Mouse (Mus musculus) megakaryocyte progenitor cell, adult 5-6 weeks (primary cell): ENCODE results near the gene Tmem242. TPM values are rescaled to one million over a fixed set of nuclear protein-coding genes. Genes with fewer than 3 reads are reported as not detected.
"Not testable (repeated sequence)": the region's sequence is repeated elsewhere in the genome, so short reads cannot be mapped to it uniquely, and the experiment has no call there.

Experiments used
- ATAC-seq: replicated peaks from 2 replicates; pipeline ENCODE4 v1.8.0; 2016; ENCODE audit warnings: mild to moderate bottlenecking, moderate TSS enrichment, inconsistent platforms; ENCODE audit not compliant: poor library complexity
- total RNA-seq, 2 experiments: library from RNA; stranded (forward) in 1 of 2; stranded (reverse) in 1 of 2; fragments of 157-497, 149-512 nt in 1 of 2; fragments of 200-1000 nt in 1 of 2; gene quantifications; 2 replicates each; pipeline versions ENCODE4 v1.2.3 to v1.2.4; 2015 to 2017

The Tmem242 gene
- total RNA-seq (2015) (45.4 and 48.6 TPM in 2 replicates), total RNA-seq (2017) (40.3 and 41.4 TPM in 2 replicates)

GRCm38 (mm10) chr17:5440159-5440971 is at the start of gene Tmem242:
Gene Tmem242 (minus strand): TSS chr17:5440259.
- ATAC-seq, result peak; percentile 93

- no peak for ATAC-seq
Observed at GRCm38 (mm10) chr17:5488156-5488555, 48.1 kb upstream of the Tmem242 start.

- peak; percentile 85 for ATAC-seq
Observed at GRCm38 (mm10) chr17:5484663-5485062, 44.6 kb upstream of the Tmem242 start.

GRCm38 (mm10) chr17:5483456-5483855 is 43.4 kb upstream of the Tmem242 start:
- ATAC-seq, result no peak

- peak; percentile 58 for ATAC-seq
Observed at GRCm38 (mm10) chr17:5475960-5476725, 36.1 kb upstream of the Tmem242 start.

GRCm38 (mm10) chr17:5472268-5472667 is 32.2 kb upstream of the Tmem242 start:
- peak; percentile 80 for ATAC-seq

DNA sequence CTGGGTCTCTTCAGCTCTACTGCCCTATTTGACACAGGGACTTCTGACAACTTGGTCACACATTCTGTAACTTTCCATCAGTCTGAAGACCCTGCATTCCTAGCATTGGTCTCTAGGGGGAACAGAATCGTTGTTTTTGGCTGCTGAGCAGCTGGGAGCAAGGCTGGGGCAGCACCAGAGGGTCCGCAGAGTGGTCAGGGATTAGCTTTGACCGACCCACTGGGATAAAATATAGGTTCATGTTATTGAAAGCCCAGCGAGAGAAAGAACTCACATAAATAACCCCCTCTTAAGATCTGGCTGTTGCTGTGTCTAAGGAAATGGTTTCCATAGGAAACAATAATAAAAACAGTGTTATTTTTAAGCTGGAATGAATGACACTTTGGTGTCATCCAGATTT is 27.1 kb upstream of the Tmem242 start:
- 0 out of 2 replicates have a peak, but pooled peaks have one; percentile 26 for ATAC-seq

DNA sequence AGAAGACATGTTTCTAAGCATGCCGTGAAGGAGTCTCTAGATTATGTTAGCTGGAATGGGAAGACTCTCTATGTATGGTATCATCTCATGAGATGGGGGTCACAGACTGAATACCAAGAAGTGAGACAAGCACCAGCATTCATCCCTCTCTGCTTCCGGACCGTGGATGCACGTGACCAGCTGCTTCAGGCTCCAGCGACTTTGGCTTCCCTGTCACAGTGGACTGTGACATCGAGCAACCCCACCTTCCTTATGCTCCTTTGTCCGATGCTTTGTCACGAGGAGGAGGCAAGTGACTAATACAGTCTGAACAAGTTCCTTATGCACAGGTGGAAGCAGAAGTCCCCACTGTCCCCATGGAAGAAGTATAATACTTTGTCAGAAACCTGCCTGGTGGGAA is 26.7 kb upstream of the Tmem242 start:
- ATAC-seq, result no peak

DNA sequence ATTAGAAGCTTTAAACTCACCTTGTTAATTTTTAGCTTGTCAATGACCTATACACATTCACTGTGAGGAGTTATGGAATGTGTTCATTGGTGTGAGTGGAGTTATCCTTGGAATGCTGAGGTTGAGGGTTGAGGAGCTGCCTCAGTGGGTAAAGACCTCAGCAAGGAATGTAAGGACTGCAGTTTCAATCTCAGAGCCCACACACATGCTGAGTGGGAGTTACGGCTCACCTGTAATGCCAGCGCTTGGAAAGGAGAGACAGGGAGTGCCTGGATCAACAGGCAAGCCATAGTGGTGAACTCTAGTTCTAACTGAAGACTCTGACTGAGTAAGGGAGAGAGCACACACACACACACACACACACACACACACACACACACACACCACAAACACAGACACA is 23.9 kb upstream of the Tmem242 start:
- no peak for ATAC-seq

DNA sequence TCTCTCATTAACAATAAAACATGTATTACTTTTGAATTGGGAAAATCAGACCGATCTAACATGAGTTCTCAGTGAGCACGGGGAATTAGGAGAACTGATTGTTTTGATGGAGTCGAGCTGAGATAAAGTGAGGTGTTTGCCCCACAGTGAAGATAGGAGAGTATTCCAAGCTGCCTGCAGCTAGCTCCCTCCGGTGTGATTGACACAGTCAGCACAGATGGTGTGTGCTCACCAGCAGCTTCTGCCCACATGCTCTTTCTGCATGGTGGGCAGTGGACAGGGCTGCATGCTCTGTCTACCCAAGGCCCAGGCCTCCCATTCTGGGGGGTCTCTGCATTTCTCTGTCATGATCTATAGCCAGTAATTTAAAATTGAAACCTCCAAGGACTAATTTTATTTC is 13.6 kb upstream of the Tmem242 start:
- no peak for ATAC-seq

GRCm38 (mm10) chr17:5443751-5444150 is 3.7 kb upstream of the Tmem242 start:
- ATAC-seq, result no peak

- no peak for ATAC-seq
Observed at GRCm38 (mm10) chr17:5443260-5443659, 3.2 kb upstream of the Tmem242 start.

DNA sequence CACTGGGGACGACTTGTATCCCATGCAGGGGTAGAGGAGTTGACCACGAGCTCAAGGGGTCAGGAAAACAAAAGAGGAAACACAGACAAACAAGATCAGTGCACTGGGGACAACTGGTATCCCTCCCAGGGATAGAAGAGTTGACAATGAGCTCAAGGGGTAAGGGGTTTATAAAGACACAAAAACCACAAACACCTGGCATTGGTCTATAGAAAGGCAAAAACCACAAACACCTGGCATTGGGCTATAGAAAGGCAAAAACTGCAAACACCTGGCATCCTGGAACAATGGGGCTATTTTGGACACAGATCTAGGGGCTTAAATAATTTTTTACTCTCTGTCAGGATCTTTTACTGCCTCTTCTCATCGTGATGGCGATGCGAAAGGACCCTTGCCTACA is 2.3 kb upstream of the Tmem242 start:
- not testable (repeated sequence) for ATAC-seq

- ATAC-seq, result peak; percentile 44
Observed at GRCm38 (mm10) chr17:5439831-5440158, 264 bp downstream of the Tmem242 start.

GRCm38 (mm10) chr17:5429772-5430133 is 10.3 kb downstream of the Tmem242 start:
- peak; percentile 27 for ATAC-seq

DNA sequence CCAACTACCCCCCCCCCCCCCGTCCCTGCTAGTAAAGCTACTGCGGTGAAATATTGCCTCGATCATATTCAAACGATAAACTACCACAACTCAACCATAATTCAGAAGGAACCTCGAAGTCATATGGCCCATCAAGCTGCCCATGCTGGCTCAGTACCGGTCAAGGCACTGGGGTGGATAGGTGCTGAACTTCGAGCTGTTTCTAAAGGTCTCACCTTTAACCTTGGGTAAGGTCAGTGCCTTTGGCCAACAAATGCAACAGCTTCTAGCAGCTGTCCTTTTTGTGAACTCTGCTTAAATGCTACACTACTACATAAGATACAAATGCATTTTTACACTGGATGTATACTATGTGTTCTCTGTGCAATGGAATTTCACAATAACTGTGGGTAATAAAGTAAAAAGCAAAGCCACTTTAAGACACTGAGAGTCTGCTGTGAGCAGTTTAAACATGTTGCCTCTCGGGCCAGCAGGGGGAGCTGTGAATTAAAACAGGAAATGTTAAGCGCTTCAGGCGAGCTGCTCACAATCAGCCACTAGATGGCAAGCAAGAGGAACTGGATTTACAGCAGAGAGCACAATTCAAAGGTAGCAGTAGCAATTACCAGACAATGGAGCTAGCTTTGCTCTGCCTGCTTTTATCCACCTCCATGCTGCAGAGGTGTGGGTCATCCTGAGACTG is 10.8 kb downstream of the Tmem242 start:
- ATAC-seq, result peak; percentile 99

DNA sequence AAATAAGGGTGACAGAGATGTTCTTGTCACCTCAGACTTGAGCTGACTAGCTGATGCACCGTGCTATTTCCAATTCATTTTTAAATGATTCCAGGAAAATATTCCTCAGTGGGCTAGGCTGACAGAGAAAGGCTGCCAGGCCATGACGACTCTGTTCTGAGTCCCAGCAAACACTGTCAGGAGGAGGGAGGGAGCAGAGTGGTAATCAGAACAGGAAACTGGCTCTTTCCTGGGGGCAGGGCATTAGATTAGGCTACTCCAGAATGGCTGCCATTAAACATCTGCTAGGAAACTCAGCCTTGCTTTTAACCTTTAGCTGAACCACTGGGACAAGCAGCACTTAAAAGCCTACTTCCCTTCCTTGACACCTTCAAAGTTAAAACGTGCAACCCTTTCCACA is 14.9 kb downstream of the Tmem242 start:
- 0 out of 2 replicates have a peak, but pooled peaks have one; percentile 26 for ATAC-seq

DNA sequence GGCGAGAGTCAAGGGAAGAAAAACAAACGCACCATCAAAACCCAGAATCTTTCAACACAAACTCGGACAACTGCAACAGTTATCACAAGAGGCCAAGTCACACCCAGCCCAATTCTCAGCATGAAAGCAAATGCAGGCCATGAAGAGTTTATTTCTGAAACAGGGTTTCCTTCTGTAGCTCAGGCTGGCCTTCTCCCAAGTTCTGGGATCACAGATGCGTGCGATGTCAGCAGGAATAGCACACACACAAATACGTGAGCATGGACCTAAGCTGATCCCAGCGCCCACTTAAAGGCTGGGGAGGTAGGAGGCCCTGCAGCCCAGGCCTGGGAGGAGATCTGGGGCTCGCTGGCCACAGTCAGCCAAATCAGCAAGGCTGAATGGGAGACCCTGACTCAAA is 15.9 kb downstream of the Tmem242 start:
- no peak for ATAC-seq

GRCm38 (mm10) chr17:5421835-5422234 is 18.2 kb downstream of the Tmem242 start:
- ATAC-seq, result peak; percentile 61

DNA sequence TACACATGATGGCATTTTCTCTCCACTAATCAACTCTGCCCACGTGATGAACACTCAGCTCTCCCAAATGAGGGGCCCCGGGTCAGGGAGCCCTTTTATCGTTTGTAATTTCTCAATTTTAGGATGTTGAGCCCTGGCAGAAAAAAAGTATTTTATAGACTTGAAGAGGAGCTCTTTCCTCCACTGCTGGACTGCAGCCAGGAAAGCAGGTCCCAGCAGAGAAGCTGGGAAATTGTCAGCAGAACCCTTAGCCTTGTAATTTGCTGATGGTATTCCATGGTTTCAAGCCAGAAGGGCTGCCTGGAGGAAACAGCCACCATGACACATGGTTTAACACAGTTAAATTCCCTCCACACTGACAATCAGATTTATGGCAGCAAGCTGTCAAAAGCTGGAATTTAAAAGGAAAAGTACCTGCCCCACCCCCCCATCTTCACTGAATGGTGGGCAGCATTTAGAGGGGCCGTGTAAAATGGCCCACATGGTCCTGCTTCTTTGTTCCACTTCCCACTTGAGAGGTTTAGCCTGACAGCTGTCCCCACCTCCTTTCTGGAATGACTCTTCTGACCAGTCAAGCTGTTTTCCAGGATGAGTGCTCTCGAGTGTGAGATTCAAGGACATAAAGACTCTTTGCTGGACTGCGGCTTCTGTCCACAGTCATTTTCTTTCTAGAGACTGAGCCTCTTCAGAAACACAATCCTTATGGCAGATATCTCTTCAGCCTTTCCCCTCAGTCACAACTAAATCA is 20.1 kb downstream of the Tmem242 start:
- ATAC-seq, result no peak

DNA sequence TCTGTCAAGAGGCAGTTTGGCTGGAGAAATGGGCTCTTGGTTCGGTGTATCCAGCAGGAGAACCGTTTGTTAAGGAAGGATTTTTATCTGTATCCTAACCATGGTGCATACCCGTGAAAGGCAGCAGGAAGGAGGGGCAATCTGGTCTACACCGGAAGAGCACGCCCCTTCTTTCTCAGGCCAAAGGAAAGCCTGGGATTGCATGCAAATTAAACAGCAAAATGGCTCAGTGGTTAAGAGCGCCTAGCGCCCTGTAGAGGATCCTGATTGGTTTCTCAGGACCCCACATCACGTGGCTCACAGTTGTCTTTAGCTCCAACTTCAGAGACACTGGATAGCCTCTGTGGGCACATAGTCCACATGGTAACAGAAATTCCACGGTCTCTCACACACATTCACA is 21.0 kb downstream of the Tmem242 start:
- ATAC-seq, result no peak
